Mouse (Mus musculus) hindbrain, embryonic 12.5 days (tissue): ENCODE results near the gene Cox6b2. TPM values are rescaled to one million over a fixed set of nuclear protein-coding genes. Genes with fewer than 3 reads are reported as not detected.

ENCODE experiments used
- ATAC-seq: fragments of 200-750 bp; cut with Nextera tagmentation; 2 replicates; pipeline ENCODE4 v1.8.0; 2017; ENCODE audit warnings: moderate TSS enrichment; ENCODE audit not compliant: low FRiP score
- H3K27ac ChIP-seq: fragments of 300-500 bp; sonication (generic); 2 replicates; pipeline ENCODE4 v1.5.1; 2016; ENCODE audit warnings: mild to moderate bottlenecking
- H3K27me3 ChIP-seq: fragments of 300-500 bp; sonication (generic); 2 replicates; pipeline ENCODE4 v1.6.1; 2016; ENCODE audit warnings: mild to moderate bottlenecking
- H3K36me3 ChIP-seq: fragments of 300-500 bp; sonication (generic); 2 replicates; pipeline ENCODE4 v1.6.1; 2016; ENCODE audit warnings: mild to moderate bottlenecking
- H3K4me1 ChIP-seq: fragments of 300-500 bp; sonication (generic); 2 replicates; pipeline ENCODE4 v1.6.1; 2016
- H3K4me2 ChIP-seq: fragments of 300-500 bp; sonication (generic); replicated peaks from 2 replicates; pipeline ENCODE4 v1.6.1; 2016; ENCODE audit warnings: mild to moderate bottlenecking
- H3K4me3 ChIP-seq: fragments of 300-500 bp; sonication (generic); 2 replicates; pipeline ENCODE4 v1.5.1; 2016; ENCODE audit warnings: mild to moderate bottlenecking
- H3K9ac ChIP-seq: fragments of 300-500 bp; sonication (generic); 2 replicates; pipeline ENCODE4 v1.6.1; 2016; ENCODE audit warnings: mild to moderate bottlenecking, moderate library complexity
- H3K9me3 ChIP-seq: fragments of 300-500 bp; sonication (generic); replicated peaks from 2 replicates; pipeline ENCODE4 v1.6.1; 2016; ENCODE audit warnings: mild to moderate bottlenecking
- WGBS: fragments of 180-500 bp; shearing (Covaris S2); methylation state at CpG from one replicate; pipeline ENCODE4 v1.1.7; 2016; 5-methylcytosine and 5-hydroxymethylcytosine counted together
- polyA plus RNA-seq: library from polyadenylated mRNA; unstranded; fragments of >200 nt; fragmentation: Nextera tagmentation; extraction: Ambion mirVana; gene quantifications from 2 replicates; pipeline ENCODE4 v1.2.1, GENCODE M21; 2016

Cox6b2 gene
- polyA plus RNA-seq, 1 experiment from 2014 or later: 37.6 TPM

DNA sequence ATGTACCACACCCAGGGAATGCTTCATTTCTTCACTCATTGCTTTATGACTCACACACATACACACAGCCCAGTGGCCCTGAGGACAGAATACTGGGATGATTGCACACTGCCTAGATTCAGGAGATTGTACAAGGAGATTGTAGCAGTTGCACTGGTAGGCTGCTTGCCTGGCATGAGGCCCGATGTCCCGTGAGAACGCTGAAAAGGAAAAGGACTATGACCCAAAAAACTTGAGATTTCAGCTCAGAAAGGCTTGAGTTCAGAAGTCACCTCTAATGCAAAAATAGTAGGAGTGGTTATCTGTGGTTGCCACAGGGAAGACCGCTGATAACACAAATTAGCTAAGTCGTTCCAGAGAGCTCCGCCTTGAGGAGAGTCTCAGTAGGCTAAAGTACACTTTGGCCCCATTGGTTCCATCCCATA, 19.9 kb downstream of the Cox6b2 start:
- no peak overlapping the region for H3K9ac ChIP-seq
- ATAC-seq: no peak
- H3K4me1 ChIP-seq: no peaks in the 10 kb centered on the region
- H3K27me3 ChIP-seq: no peaks in the 10 kb centered on the region
- no peak overlapping the region for H3K4me2 ChIP-seq
- H3K4me3 ChIP-seq: no peak overlapping the region
- 72% methylated on average over 6 of the region's 6 CpGs for WGBS
- no peak overlapping the region for H3K27ac ChIP-seq
- H3K9me3 ChIP-seq: no peaks in the 10 kb centered on the region
- H3K36me3 ChIP-seq: no peaks in the 10 kb centered on the region

DNA sequence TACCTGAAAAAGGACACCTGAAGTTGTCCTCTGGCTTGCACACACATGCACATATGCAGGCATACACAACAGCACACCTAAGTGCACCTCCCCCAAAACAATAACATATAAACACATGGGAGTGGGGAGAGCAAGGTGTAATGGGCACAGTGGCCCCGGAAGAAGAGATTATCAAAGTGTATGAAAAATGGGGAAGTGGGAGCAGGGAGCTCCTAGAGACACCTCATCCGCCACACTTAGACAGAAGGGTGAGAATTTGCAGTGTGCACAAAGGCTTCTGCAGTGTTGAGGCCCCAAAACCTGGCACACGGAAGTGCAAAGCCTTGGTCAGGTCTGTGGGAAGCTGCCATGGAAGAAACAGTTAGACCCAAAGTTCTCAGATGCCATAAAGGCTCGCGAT, 21.8 kb downstream of the Cox6b2 start:
- Histone ChIP-seq H3K36me3 (no peaks in the 10 kb centered on the region), H3K9ac (no peak overlapping the region), H3K27me3 (no peaks in the 10 kb centered on the region), H3K4me2 (no peak overlapping the region), H3K4me3 (no peak overlapping the region), H3K4me1 (no peaks in the 10 kb centered on the region), H3K9me3 (no peaks in the 10 kb centered on the region), H3K27ac (no peak overlapping the region)
- ATAC-seq: no peak
- WGBS: 84% methylated on average over 5 of the region's 5 CpGs

DNA sequence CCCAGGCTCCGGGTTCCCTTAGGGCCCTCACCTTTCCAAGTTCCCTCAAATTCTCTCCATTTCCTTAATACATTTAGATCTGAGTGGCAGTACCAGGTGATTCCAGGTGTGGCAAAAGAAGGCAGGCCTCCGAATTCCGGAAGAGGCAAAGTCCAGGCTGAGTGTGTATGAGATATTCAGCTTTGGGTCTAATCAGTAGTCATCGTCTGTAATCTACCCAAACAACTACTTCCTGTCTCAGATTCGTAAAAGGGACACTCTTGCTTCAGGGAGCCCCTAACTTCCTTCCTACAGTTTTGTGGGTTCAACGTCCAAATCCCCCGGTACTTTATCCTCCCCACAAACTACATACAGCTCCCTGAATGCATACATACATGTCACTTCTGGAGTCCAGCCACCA, 27.7 kb downstream of the Cox6b2 start, which contains the start of gene Tmem150b:
TSS of gene Tmem150b (minus strand) at position 81 of the 400 bp plus-strand sequence.
- WGBS: 87% methylated on average over 7 of the region's 7 CpGs

DNA sequence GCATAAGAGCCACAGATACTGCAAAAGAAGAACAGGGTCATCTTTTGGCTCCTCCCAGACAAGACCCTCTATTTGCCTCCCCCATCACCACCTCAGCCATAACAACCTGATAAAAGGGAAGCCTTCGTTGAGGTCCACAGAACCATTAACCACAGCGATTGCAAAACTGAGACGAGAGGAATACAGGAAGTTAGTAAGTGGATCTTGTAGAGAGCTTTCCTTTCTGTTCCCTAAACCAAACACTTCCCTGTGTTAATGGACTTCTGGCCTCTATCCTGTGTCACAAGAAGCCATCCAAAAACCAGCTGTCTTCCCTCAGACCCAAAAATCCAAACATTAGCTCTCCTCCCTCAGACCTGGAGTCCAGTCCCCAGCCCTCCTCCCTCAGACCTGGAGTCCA, 28.5 kb downstream of the Cox6b2 start:
- no peak overlapping the region for H3K4me2 ChIP-seq
- no peak overlapping the region for H3K4me3 ChIP-seq
- H3K27ac ChIP-seq: no peak overlapping the region
- no peak for ATAC-seq
- no peak overlapping the region for H3K9ac ChIP-seq
- no peaks in the 10 kb centered on the region for H3K9me3 ChIP-seq
- no peaks in the 10 kb centered on the region for H3K36me3 ChIP-seq
- H3K4me1 ChIP-seq: no peaks in the 10 kb centered on the region
- WGBS: 74% methylated on average over 3 of the region's 3 CpGs
- H3K27me3 ChIP-seq: peaks cover 3% of the 10 kb centered on the region; the same call in 1 of the 2 replicates

More for the DNA sequence above, 27.7 kb downstream of the Cox6b2 start, which contains the start of gene Tmem150b:
- Histone ChIP-seq H3K4me3 (no peak within 1 kb of the TSS), H3K9me3 (no peaks in the 10 kb centered on the region), H3K36me3 (no peaks in the 10 kb centered on the region), H3K27ac (no peak within 1 kb of the TSS), H3K4me2 (no peak within 1 kb of the TSS), H3K4me1 (no peaks in the 10 kb centered on the region), H3K27me3 (peaks cover 3% of the 10 kb centered on the region; the same call in 1 of the 2 replicates), H3K9ac (no peak within 1 kb of the TSS)
- no peak for ATAC-seq

DNA sequence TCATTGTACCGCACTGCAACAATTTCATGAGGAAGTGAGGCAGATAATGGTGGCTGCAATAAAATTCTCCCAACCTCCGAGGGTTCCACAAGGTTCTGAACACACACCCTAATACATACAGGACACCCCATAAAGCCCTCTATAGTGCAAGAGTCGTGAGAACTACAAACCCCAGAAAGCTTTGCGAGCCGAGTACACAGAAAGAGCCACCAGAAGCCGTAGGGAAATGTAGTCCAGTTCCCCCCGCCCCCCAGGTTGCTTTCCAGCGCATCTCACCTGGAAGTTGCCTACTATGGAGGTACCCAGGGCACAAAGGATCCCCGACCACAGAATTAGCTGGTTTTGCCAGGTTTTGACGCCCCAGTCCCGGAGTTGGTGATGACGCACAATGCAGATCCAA, 29.4 kb downstream of the Cox6b2 start:
- H3K36me3 ChIP-seq: no peaks in the 10 kb centered on the region
- H3K4me3 ChIP-seq: peak overlapping the region; percentile 19; the same call in 1 of the 2 replicates
- H3K27me3 ChIP-seq: peaks cover 3% of the 10 kb centered on the region; the same call in 1 of the 2 replicates
- H3K4me1 ChIP-seq: no peaks in the 10 kb centered on the region
- H3K9ac ChIP-seq: peak overlapping the region; percentile 43; the same call in 1 of the 2 replicates
- peak overlapping the region; percentile 51 for H3K4me2 ChIP-seq
- H3K27ac ChIP-seq: no peak overlapping the region
- WGBS: 37% methylated on average over 12 of the region's 12 CpGs
- no peaks in the 10 kb centered on the region for H3K9me3 ChIP-seq
- 0 out of 2 replicates have a peak, but pooled peaks have one; percentile 51 for ATAC-seq

DNA sequence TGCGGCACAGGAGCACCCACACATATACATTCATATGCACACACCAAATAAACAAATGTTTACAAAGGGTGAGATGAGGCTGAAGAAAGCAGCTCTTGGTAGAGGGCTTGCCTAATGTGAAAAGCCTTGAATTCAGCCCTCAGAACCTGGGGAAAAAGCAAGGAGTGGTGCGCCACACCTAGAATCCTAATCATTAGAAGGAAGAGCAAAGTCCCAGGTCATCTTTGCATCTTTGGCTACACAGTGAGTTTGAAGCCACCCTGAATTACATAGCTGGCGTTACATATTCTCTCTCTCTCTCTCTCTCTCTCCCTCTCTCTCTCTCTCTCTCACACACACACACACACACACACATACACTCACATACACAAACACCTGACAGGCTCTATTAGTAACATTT, 33.6 kb downstream of the Cox6b2 start:
- WGBS: 96% methylated on average over 3 of the region's 3 CpGs
- Histone ChIP-seq H3K27ac (no peak overlapping the region), H3K9ac (no peak overlapping the region), H3K4me2 (no peak overlapping the region), H3K9me3 (no peaks in the 10 kb centered on the region), H3K36me3 (peaks cover 30% of the 10 kb centered on the region), H3K27me3 (no peaks in the 10 kb centered on the region), H3K4me1 (no peaks in the 10 kb centered on the region), H3K4me3 (no peak overlapping the region)
- ATAC-seq: no peak

DNA sequence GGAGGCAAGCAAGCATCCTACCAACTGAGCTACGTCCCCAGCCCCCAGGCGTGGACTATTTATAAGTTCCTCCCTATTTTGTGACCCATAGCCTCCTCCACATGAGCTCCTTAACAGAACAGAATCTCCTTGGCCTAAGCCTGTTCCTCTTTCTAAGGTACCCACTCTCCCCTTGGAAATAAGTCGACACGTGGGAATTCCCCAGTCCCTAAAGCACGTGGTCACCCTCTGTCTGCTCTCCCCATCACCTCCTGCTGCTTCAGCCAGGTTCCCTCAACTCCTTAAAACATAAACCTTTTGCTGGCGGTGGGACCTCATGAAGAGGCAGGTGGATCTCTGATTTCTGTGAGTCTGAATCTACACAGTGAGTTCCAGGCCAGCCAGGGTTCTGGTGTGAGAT, 35.9 kb downstream of the Cox6b2 start:
- H3K36me3 ChIP-seq: peaks cover 54% of the 10 kb centered on the region
- no peak overlapping the region for H3K27ac ChIP-seq
- H3K4me3 ChIP-seq: no peak overlapping the region

DNA sequence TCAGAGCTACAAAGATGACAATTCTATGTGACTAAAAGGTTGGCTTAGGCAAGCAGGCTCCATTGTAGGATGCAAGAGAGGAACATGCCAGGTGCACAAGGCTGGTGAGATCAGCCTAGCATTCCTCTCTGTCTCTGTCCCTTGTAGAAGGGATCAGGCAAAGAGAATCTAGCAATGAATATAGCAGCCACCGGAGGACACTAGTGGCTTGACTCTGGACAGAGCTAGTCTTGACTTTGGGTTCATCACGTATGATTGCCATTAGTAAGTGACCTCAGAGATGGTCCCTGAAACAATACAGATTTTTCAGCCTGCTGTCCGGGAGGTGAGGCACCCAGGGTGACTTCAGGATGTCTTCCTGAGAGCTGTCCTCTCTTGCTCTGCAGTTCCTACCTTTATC, 40.3 kb downstream of the Cox6b2 start:
- H3K9ac ChIP-seq: no peak overlapping the region
- no peaks in the 10 kb centered on the region for H3K9me3 ChIP-seq
- H3K27me3 ChIP-seq: no peaks in the 10 kb centered on the region
- no peak overlapping the region for H3K4me2 ChIP-seq
- H3K4me3 ChIP-seq: no peak overlapping the region
- no peak for ATAC-seq
- peaks cover 97% of the 10 kb centered on the region for H3K36me3 ChIP-seq
- no peaks in the 10 kb centered on the region for H3K4me1 ChIP-seq
- 91% methylated on average over 3 of the region's 3 CpGs for WGBS
- H3K27ac ChIP-seq: no peak overlapping the region

More for the DNA sequence above, 35.9 kb downstream of the Cox6b2 start:
- Histone ChIP-seq H3K9me3 (no peaks in the 10 kb centered on the region), H3K4me2 (no peak overlapping the region), H3K9ac (no peak overlapping the region), H3K27me3 (no peaks in the 10 kb centered on the region), H3K4me1 (no peaks in the 10 kb centered on the region)
- WGBS: 74% methylated on average over 6 of the region's 6 CpGs
- no peak for ATAC-seq

DNA sequence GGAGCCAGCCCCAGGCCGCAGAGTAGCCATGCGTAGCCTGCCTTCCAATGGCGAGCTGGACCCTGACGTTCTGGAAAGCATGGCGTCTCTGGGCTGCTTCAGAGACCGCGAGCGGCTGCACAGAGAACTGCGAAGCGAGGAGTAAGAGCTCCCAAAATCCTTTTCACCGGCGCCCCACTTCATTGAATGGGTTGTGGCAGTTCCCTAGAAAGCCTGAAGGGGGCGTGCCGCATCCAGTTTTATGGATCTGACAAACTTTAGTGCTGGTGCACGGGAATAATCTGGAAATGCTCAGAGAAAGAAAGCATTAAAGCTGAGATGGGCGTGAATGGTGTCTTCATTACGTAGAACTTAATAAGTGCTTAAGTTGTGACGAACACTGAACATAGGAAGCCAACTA, 47.8 kb downstream of the Cox6b2 start:
- ATAC-seq: no peak
- no peak overlapping the region for H3K9ac ChIP-seq
- 39% methylated on average over 18 of the region's 18 CpGs for WGBS

DNA sequence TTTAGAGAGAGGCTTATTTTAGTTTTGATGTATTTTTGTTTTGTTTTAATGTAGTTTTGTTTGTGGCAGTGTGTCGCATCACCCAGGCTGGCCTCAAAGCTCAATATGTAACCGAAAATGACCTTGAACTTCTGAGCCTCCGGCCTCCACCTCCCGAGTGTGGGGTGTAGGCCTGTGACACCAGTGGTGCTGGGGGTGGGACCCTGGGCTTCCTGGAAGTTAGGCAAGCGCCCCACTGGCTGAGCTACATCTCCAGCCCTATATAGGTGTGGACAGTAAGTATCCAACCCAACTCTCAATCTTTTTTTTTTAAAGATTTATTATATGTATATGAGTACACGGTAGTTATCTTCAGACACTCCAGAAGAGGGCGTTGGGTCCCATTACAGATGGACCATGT, 49.7 kb downstream of the Cox6b2 start:
- no peak for ATAC-seq
- Histone ChIP-seq H3K9me3 (no peaks in the 10 kb centered on the region), H3K27ac (no peak overlapping the region), H3K36me3 (peaks cover 92% of the 10 kb centered on the region), H3K4me1 (peaks cover 5% of the 10 kb centered on the region; the same call in 1 of the 2 replicates), H3K9ac (no peak overlapping the region), H3K4me2 (no peak overlapping the region), H3K27me3 (no peaks in the 10 kb centered on the region), H3K4me3 (no peak overlapping the region)
- WGBS: 96% methylated on average over 7 of the region's 7 CpGs

More for the DNA sequence above, 47.8 kb downstream of the Cox6b2 start:
- Histone ChIP-seq H3K4me2 (no peak overlapping the region), H3K36me3 (peaks cover 93% of the 10 kb centered on the region), H3K27ac (no peak overlapping the region), H3K4me3 (no peak overlapping the region), H3K9me3 (no peaks in the 10 kb centered on the region), H3K4me1 (peaks cover 5% of the 10 kb centered on the region; the same call in 1 of the 2 replicates), H3K27me3 (no peaks in the 10 kb centered on the region)

DNA sequence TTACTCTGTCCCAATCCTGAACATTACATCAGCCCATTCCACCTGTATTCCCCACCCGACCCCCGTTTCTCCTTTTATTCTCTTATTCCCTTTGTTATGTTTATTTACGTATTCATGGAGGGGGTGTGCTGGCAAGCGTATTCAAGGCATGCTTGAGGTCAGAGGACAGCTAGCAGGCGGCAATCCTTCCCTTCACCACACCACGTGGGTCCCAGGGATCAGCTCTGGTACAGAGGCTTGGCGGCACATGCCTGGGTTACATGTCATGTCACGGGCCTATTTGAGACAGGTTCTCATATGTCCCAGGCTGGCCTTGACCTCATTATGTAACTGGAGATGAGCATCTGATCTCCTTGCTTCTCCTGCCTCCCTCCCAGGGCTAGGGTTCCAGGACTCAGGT, 50.6 kb downstream of the Cox6b2 start:
- Histone ChIP-seq H3K9me3 (no peaks in the 10 kb centered on the region), H3K36me3 (peaks cover 91% of the 10 kb centered on the region), H3K4me1 (peaks cover 5% of the 10 kb centered on the region; the same call in 1 of the 2 replicates), H3K4me3 (no peak overlapping the region), H3K27ac (no peak overlapping the region), H3K4me2 (no peak overlapping the region), H3K27me3 (no peaks in the 10 kb centered on the region), H3K9ac (0 out of 2 replicates have a peak overlapping the region, but pooled peaks have one; percentile 8)
- WGBS: 32% methylated on average over 8 of the region's 8 CpGs
- no peak for ATAC-seq
